Mouse (Mus musculus) A20 (cell line): ENCODE results near the gene Acad11.

Source experiments
- DNase-seq: peaks from one replicate; pipeline ENCODE4 v3.0.0-alpha.2; 2011; ENCODE audit warnings: low read depth, low spot score

Gene Acad11

DNA sequence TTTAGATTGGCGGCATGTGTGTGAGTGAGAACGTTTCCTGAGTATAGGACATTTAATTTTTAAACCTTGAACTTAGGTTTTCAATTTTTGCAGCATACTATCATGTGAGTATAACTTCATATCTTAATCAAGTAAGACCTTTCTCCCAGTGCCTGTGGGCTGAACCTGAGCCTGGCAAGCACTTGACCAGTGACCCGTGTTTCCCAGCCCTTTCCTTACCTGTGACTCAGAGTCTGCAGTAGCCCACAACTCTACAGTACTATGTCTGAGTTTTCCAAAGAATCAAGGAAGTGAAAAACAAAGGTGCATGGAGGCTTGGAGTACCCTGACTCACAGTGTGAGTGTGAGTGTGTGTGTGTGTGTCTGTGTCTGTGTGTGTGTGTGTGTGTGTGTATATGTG is 16.9 kb downstream of the Acad11 start:
- no peak for DNase-seq

DNA sequence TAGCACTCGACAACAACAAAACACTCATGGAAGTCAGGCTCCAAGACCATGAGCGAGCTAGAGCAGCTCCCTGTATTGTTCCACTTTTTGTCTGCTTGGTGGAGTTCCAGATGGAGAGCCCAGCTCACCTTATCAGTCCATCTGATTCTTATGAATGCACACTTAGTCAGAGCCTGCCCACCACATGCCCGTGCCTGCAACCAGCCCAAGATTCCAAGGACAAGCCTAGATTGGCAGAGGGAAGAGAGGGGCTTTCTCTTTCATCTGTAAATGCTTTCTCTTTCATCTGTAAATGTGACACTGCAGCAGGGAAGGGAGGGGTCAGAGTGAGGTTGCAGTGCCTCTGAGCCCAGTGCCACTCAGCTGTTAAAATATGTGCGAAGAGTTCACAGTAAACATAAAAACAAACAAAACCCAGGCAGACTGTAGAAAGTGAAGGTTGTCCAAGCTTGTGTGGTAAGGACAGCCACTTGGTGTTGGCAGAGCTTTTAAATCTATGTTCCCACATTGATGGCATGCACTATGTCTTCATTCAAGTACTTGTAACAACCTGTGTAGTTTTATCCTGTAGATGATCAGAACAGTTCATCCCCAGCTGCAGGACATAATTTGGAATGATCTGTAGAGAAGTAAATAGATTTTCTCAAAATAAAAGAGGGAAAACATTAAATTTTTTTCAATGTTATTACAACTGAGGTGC is 22.7 kb downstream of the Acad11 start:
- DNase-seq, result no peak

DNA sequence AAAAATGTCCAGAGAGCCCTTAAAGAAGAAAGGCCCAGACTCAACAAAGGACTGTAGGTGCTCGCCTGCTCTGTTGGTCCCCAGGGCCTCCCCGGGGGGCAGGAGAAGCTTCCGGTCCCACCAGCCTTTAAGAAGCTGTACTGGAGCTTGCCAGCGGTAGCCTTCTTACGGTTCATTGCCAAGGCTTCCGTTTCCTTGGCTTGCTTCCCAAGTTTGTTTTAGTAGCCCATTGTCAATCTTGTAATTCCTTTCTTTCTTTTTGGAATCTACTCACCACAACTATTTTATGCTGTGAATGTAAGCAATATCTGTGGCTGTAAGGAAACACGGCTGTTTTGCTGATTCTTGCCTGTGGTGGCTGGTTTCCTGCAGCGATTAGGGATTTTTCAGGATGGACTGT is 25.4 kb downstream of the Acad11 start:
- no peak for DNase-seq

DNA sequence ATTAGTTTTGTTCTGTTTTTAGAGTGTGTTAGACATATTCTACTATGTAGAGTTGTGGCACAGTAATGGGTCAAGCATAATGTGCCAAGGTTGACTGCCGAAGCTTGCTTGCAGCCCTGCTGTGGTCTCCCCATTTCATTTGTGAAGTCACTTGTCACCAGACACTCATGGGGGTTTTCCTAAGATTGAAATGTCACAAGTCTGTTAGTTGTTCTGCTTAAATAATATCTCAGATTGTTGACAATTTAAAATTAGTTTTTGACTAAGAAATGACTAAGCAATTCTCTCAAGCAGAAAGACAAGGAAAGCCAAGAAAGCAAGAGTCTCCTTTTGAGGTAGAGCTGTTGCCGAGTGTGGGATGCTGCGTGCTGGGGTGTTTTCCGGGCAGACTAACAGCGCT is 29.8 kb downstream of the Acad11 start:
- DNase-seq, result peak; percentile 74

DNA sequence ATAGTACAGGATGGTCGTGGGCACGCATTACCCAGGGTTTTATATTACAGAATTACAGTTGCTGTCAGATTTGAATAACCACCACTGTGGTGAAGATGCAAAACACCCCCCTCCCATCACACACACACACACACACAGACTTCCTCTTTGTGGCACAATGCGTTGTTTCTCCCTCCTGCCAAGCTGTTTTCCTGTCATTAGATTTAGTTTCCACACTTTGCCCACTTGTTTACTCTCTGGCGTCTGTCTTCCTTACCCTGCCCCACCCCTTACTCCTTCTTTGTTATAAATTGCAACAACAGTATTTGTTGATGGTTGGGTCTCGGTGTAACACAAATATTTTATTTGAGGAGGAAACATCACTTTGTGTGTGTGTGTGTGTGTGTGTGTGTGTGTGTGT is 35.1 kb downstream of the Acad11 start:
- peak; percentile 79 for DNase-seq

DNA sequence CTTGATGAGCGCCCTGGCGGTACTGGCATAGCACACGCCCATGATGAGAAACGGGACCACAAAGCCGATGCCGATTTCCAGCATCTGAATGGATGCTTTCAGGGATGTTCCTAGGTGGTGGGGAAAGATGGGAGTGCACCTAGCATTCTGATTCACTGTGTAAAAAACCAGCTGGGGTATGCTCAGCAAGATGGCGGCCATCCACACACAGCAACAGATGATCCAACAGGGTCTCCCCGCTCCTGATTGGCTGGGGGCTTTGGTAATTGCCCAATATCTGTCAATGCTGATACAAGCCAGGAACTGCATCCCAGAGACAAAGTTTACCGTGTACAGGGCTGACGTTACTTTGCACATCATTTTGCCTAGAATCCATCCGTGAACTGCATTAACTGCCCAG is 35.9 kb downstream of the Acad11 start:
- DNase-seq, result no peak

DNA sequence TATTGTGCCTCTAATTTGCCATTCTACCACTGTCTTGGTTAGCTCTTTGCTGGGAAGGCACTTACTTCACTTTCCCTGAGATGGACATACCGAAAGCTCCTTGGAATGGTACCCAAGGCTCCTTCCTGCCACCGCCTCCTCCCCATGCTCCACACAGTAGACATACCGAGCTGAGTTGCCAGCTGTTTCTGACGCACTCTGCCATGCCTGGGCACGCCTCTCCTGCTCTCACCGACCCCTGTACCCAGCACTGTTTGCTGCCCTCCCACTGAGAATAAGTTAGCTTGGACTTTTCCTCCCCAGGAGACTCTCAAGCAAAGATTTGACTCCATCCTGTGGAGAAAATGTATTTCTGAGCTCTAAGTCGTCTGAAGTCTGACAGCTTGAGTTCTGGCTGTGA is 37.6 kb downstream of the Acad11 start:
- DNase-seq, result no peak

DNA sequence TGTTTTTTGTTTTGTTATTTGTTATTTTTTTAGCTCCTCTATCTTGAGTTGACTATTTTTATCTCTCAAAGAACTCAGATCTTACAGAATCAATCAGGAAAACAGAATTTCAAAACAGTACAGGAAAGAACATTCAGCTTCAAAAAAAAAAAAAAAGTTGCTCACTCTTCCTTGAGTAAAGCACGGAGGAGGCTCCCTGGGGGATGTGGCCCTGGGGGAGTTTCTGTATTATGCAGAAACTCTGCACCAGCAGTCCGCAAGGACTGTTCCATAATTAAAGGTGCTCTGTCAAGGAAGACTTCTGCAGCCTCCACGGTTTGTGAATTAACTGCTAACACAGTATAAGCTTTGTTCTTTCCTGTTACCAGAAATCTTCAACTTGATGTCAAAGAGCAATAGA is 38.3 kb downstream of the Acad11 start:
- DNase-seq, result no peak

DNA sequence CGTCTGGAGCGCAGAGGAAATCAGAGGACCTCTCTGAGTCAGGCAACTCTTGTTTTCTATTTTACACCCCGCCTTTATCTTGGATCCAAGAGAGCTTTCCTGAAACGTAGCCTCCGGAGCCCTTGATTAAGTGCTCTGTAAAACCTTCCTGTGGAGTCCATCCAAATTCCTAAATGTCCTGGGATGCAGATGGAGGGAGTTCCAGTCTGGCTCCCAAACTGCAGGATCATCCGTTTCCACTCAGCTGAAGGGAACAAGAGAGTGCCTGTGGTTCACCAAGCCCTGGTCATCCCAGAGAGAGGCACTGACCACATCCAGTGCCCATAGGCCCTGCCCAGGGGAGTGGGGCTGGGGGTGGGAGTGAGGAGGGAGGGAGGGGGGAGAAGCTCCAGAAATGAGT is 39.1 kb downstream of the Acad11 start:
- DNase-seq, result no peak

DNA sequence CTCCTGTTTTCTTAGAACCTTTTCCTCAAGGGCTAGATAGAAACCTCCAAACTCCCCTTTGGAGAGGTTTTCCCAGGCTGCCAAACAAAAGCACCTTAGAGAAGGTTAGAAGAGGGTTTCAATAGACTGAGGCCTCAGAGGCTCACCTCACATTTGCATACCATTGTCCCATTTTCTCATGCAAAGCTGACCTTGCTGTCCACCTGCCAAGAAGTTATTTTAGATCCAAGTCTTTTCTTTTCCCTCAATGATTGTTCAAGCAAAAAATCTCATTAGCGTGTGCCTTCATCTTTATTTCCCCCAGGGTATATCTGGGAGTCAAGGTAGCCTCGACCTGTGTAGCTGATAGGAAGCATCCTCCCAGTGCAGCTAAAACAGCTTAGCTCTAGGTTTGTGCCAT is 39.7 kb downstream of the Acad11 start:
- peak; percentile 72 for DNase-seq

DNA sequence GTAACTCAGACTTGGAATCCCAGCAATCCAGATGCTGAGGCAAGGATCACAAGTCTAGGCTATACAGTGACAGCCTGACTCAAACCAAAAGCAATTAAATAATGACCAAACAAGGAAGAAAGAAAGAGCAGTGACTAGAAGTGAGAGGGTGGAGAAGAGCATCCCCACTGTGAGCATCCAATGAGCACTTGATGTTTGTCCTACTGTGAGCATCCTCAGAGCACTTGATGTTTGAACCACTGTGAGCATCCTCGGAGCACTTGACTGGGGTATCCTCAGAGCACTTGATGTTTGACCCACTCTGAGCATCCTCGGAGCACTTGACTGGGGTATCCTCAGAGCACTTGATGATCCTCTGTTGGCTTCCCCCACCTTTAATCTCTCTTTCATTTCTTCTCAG is 41.8 kb downstream of the Acad11 start:
- no peak for DNase-seq

DNA sequence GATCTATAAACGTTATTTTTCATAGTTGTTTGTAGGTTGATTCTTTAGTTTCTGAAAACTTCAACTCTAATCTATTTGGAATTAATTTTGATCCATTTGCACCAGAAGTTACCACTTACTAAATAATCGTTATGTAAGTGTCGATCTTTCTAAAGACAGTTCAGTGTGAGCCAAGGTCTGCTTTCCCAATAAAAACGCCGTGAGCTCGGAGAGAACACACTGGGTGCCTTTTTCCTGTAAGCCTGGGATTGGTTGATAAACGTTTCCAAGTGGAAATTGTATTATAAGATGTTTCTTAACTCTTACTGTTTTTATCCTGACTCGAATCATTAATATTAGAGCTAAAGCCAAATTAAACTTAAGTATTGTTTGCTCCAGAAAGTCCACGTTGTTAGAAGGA is 43.8 kb downstream of the Acad11 start:
- no peak for DNase-seq

DNA sequence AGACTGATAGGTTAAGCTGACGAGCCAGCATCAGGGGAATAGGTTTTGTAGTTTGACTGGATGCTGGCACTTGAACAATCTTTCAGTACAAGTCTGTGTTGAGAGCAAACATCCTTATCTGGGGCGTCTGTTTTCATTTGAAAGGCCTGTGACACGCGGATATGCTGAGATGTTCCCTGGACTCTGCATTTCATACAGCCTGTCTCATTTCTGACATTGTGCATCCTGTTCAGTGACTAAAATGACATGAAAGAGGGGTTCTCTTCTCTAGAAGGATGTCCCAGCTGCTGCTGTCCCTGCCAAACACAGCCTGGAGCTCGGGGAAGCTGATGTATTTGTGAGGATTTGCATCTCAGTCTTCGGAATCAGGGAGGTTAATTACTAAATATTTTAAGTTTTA is 44.3 kb downstream of the Acad11 start:
- no peak for DNase-seq

DNA sequence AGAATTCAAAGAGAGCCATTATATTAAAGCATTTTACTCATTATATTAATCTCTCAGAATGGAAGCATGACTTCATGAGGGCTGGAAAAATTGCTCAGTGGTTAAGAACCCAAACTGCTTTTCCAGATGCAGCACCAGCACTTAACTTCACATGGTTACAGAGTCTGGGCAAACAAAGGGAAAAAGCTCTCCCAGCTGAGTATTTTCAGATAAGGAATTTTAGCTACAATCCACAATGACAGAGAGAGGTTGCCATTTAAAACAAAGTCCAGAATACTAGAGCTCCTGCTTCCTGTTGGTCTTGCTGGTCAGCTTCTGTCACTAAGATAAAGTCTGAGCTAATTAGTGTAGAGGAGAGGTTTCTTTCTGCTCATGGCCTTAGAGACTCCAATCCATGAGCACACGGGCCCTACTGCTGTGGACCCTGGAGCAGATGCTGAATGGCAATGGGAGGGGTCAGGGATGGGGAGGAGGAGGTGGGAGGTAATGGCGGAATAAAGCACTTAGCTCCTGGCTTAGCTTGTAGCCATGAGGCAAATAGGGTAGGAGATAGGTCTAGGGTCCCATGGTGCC is 45.5 kb downstream of the Acad11 start:
- DNase-seq, result no peak

DNA sequence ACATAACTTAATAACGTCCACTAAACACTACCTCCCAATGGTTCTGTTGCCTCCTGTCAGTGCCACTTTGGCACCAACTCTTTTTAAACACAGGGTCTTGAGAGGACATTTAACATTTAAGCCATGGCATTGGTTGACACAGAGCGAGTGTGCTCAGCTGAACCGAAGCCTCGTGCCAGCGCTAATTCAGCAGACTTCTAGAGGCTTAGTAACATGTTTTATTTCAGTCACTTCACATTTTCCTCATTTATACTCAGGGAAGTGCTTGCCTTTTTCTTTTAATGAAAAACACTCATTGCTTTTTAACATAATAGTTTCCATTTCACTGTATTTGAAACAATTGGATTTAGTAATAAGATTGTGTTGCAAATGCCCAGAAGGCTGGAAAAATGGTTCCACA is 46.0 kb downstream of the Acad11 start:
- DNase-seq, result no peak

DNA sequence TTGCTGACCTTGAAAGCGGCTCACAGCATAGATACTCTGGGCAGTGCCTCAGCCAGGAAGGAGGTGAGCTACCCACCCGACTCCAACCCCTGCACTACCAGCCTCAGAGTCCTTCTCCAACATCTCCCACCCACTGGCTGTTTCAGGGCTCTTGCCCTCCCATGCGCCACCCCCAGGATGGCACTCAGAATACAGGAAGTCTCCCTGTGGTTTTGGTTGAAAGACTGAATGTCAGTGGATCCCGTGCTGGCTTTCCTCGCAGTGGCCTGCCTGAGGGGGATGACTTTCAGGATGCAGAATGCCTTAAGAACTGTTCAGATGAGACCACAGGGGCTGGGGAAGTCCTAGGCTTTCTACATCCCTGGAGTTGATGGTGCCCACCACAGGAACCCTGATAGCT is 59.9 kb downstream of the Acad11 start:
- no peak for DNase-seq

DNA sequence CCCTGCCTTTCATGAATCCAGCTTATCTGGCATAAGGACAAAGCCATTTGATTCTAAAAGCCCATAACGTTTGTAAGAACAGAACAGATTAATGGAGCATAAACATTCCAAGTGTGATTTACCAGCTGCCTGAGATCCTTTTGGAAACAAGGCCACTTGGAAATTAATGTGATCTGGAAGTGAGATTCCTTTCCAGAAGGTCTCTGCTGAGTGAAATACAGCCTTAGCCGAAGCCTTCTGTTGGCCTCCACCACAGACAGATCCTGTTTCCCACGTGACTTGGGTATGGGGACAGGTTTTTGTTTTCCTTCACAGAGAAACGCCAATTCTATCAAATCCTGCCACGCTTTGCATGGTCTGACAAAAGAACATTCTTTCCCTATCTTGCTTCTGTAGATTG is 60.4 kb downstream of the Acad11 start:
- no peak for DNase-seq

DNA sequence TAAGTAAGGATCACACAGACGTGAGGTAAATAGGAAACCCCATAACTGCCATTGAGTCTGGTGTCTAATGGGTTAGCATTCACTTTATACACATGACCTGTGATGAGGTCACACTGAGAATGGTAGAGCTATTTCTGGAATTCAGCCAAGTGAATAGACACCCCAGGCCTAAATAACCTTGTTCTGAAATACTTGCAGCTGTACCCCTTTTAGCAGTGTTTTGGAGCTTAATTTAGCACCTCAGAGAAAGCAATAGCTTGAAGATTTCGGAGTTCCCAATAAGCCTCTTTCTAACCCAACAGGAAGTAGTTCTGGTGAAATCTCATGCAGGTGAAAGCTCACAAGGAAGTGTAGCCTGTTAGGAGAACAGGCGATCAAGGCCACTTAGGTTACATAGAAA is 63.7 kb downstream of the Acad11 start, which contains the start of gene Ackr4:
TSS of gene Ackr4 (minus strand) at position 101 of the 400 bp plus-strand sequence.
- no peak for DNase-seq

DNA sequence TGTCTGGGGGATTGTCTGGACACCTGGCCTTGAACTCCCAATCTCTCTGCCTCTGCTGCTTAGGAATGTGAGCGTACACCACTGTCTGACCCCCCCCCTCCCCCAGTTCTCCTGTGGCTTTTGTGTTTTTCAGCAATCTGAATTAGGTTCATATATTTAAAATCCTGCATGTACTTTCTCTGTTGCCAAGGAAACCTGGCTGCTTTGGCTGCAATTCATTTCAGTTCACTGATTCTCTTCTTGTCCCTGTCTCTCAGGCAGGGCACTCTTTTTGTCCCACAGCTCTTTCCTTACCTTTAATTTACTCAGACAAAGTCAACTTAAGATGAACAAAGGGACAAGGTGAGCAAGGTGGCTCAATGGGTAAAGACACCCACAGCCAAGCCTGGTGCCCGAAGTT is 64.9 kb downstream of the Acad11 start:
- no peak for DNase-seq

DNA sequence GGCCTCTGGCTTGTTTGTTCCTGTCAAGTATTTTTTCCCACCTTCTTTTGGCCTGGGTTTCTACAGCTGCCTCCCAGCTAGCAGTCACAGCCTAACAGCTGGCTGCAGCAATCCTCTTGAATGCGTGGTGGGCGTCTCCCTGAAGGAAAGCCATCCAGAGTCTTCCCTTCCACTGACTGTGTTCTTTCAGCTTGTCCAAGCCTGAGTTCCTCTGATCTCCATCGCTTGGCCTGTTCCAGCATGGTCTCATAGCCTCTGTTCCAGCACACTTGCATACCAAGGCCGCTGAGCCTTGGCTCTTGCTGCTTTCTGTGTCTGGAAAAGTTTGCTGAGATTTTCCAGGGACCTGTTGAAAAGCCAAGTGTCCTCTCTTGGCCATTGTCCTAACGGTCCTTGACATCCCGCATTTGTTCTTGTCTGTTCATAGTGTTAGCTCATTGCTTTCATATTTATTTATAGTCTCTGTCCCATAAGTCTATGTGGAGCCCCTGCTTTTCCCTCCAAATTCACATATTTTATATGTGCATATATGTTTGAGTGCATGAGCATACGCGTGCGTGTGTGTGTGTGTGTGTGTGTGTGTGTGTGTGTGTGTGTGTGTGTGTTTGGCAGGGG is 67.1 kb downstream of the Acad11 start:
- no peak for DNase-seq

DNA sequence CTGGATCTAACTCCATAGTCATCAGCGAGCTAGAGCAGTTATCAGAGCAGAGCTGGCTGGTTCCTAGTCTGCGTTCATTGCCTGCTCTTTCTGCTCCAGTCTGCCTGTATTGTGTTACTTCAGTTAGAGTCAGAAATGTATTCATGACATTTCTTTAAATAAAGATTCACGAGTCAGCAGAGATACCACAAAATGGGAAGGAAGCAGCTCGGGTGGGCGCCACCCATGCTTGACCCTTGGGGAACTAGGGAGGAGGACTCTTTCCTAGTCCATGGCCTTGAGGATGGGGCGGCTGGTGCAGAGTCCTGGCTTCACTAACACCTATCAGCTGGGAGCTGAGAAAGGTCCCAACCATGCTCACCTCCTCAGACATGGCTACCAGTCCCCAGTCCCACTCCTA is 77.2 kb downstream of the Acad11 start:
- no peak for DNase-seq

DNA sequence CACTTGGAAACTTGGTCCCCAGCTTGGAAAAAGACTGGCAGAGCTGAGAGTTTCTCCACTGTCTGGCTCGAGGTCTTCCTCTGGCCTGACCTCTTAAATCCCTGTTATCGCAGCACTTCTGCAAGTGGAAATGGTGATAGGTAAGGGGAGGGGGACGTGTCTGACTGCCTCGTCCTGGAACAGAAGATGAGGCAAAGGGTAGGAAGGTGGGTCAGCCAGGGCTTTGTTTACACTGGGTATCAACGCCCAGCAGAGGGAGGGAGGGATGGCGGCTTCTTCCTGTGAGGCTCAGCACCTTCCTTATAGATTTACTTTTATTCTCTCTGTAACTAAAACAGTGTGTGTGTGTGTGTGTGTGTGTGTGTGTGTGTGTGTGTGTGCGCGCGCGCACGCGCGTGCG is 79.6 kb downstream of the Acad11 start:
- no peak for DNase-seq

DNA sequence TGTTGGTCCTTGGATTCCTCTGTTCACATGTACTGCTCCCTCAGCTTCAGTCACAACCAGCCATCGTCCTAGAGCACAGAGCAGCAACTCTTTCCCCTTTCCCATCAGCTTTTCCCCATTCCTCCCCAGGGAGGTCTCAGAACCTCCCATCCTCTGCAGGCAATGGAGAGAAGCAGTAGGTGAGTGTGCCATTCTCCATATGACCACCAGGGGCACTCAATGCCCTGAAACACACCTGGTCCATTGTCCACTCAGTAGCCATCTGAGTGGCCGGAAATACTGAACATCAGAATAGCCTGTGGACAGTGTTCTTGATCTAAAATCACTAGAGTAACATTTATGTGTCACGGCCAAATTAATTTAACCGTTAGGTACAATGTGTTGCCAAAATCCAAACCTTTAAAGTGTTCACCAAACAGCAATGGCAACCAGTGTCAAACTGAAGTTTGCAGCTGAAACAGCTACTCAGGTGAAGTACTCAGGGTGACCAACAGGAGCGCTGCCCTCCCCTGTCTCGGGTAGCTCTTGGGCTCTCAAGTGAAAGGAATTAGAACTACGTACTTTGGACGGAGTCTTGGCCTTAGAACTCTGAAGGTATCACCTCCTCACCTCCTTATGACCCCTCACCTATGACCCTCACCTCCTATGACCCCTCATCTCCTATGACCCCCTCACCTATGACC is 81.3 kb downstream of the Acad11 start:
- peak; percentile 40 for DNase-seq
